Comparison of ENCODE assay signal across 12 mouse cellular contexts in genomic region chr5:148624649-148625405, GRCm38 (mm10).
A peak's percentile ranks its signal among the peaks of the same experiment; 100 is the strongest.
DNase-seq lines count a peak whose midpoint lies in the region; ATAC-seq and TF ChIP-seq lines count a peak whose summit lies in the region.
"Had no signal": no experiment of that assay in that cellular context is flagged by ENCODE, and none has a peak within 500 bp of the region (broad histone marks: within the 10 kb centered on the region; RNA-seq: fewer than 3 reads in every experiment).

No protein-coding gene starts in this region.

- 76% methylated on average over 21 of the region's 21 CpGs for WGBS in midbrain, embryonic 11.5 days
- WGBS in midbrain, embryonic 10.5 days, result 89% methylated on average over 21 of the region's 21 CpGs
- WGBS in forebrain, embryonic 10.5 days, result 86% methylated on average over 21 of the region's 21 CpGs
- 37% methylated on average over 21 of the region's 21 CpGs for WGBS in hindbrain, embryonic 16.5 days
- 42% methylated on average over 21 of the region's 21 CpGs for WGBS in neural tube, embryonic 14.5 days
- WGBS in cerebellum, adult 2 months, result 60% methylated on average over 21 of the region's 21 CpGs

- H3K4me2 ChIP-seq in midbrain, embryonic 11.5 days, result no peak overlapping the region
- H3K4me2 ChIP-seq in hindbrain, embryonic 16.5 days (ENCODE audit: low read length), result no peak overlapping the region
- no peak overlapping the region for H3K4me2 ChIP-seq in neural tube, embryonic 14.5 days (ENCODE audit: low read depth, low read length)
- H3K4me2 ChIP-seq: liver, embryonic 13.5 days had no signal

- no peak overlapping the region for H3K9ac ChIP-seq in midbrain, embryonic 11.5 days (ENCODE audit: low read length)
- H3K9ac ChIP-seq in hindbrain, embryonic 16.5 days (ENCODE audit: low read depth, low read length), result no peak overlapping the region
- H3K9ac ChIP-seq in neural tube, embryonic 14.5 days (replicated peaks; ENCODE audit: low read depth, low read length), result no peak overlapping the region
- H3K9ac ChIP-seq: liver, embryonic 13.5 days had no signal

- no peak for TF ChIP-seq POLR2A in cerebellum, adult 2 months (IDR thresholded peaks at IDR 0.05; ENCODE audit: borderline replicate concordance, insufficient read depth, low read length)

- H3K9me3 ChIP-seq in midbrain, embryonic 11.5 days (ENCODE audit: control insufficient read depth, low read length), result no peaks in the 10 kb centered on the region
- H3K9me3 ChIP-seq in midbrain, embryonic 10.5 days (replicated peaks), result no peaks in the 10 kb centered on the region
- H3K9me3 ChIP-seq in forebrain, embryonic 10.5 days, result no peaks in the 10 kb centered on the region
- H3K9me3 ChIP-seq in hindbrain, embryonic 16.5 days (ENCODE audit: control insufficient read depth, low read length), result no peaks in the 10 kb centered on the region
- no peaks in the 10 kb centered on the region for H3K9me3 ChIP-seq in neural tube, embryonic 14.5 days (ENCODE audit: control insufficient read depth, low read length)
- H3K9me3 ChIP-seq: liver, embryonic 13.5 days had no signal

- TF ChIP-seq CTCF in cerebellum, adult 2 months (IDR thresholded peaks at IDR 0.05; ENCODE audit: borderline replicate concordance, insufficient read depth, low read depth, low read length), result no peak

- DNase-seq in midbrain, embryonic 11.5 days (ENCODE audit: low spot score, missing footprints), result no peak
- DNase-seq in midbrain, embryonic 10.5 days (ENCODE audit: low spot score), result no peak
- no peak for DNase-seq in forebrain, embryonic 10.5 days (ENCODE audit: extremely low spot score, low spot score)
- DNase-seq in adrenal gland, adult 8-10 months, result no peak
- DNase-seq in adrenal gland, adult 18-20 months (ENCODE audit: low spot score in 2 of 2), result no peak
- no peak for DNase-seq in cerebellum, adult 2 months
- DNase-seq: heart, adult 18-20 months; kidney, adult 2 months; liver, embryonic 13.5 days; right cerebral cortex, postnatal 14 days had no signal

- H3K4me1 ChIP-seq in midbrain, embryonic 11.5 days (ENCODE audit: control insufficient read depth, insufficient read depth, low read length), result no peaks in the 10 kb centered on the region
- H3K4me1 ChIP-seq in midbrain, embryonic 10.5 days, result peaks cover 9% of the 10 kb centered on the region; the same call in 1 of the 2 replicates
- H3K4me1 ChIP-seq in forebrain, embryonic 10.5 days, result peaks cover 35% of the 10 kb centered on the region
- H3K4me1 ChIP-seq in hindbrain, embryonic 16.5 days (ENCODE audit: control insufficient read depth, insufficient read depth, low read depth, low read length), result peaks cover 6% of the 10 kb centered on the region; the same call in 1 of the 2 replicates
- peaks cover 5% of the 10 kb centered on the region; the same call in 1 of the 2 replicates for H3K4me1 ChIP-seq in neural tube, embryonic 14.5 days (ENCODE audit: control insufficient read depth, insufficient read depth, low read length)
- no peaks in the 10 kb centered on the region for H3K4me1 ChIP-seq in cerebellum, adult 2 months (ENCODE audit: control insufficient read depth, insufficient read depth, low read length)
- H3K4me1 ChIP-seq: liver, embryonic 13.5 days had no signal

- H3K27me3 ChIP-seq in midbrain, embryonic 11.5 days (ENCODE audit: control insufficient read depth, insufficient read depth, low read length), result no peaks in the 10 kb centered on the region
- H3K27me3 ChIP-seq in midbrain, embryonic 10.5 days (ENCODE audit: low read depth, poor library complexity, severe bottlenecking), result no peaks in the 10 kb centered on the region
- H3K27me3 ChIP-seq in forebrain, embryonic 10.5 days (ENCODE audit: poor library complexity, severe bottlenecking), result no peaks in the 10 kb centered on the region
- H3K27me3 ChIP-seq in hindbrain, embryonic 16.5 days (replicated peaks; ENCODE audit: control insufficient read depth, insufficient read depth, low read length), result no peaks in the 10 kb centered on the region
- H3K27me3 ChIP-seq in neural tube, embryonic 14.5 days (ENCODE audit: control insufficient read depth, insufficient read depth, low read length), result no peaks in the 10 kb centered on the region
- no peaks in the 10 kb centered on the region for H3K27me3 ChIP-seq in cerebellum, adult 2 months (ENCODE audit: control insufficient read depth, insufficient read depth, low read length)
- H3K27me3 ChIP-seq: liver, embryonic 13.5 days had no signal

- H3K27ac ChIP-seq in midbrain, embryonic 11.5 days (ENCODE audit: low read depth, low read length), result no peak overlapping the region
- H3K27ac ChIP-seq in midbrain, embryonic 10.5 days (replicated peaks), result no peak overlapping the region
- H3K27ac ChIP-seq in forebrain, embryonic 10.5 days, result peak overlapping the region; percentile 59
- H3K27ac ChIP-seq in hindbrain, embryonic 16.5 days (ENCODE audit: low read depth, low read length), result 0 out of 2 replicates have a peak overlapping the region, but pooled peaks have one; percentile 7
- H3K27ac ChIP-seq in neural tube, embryonic 14.5 days (ENCODE audit: low read depth, low read length), result peak overlapping the region; percentile 40; the same call in 1 of the 2 replicates
- H3K27ac ChIP-seq in cerebellum, adult 2 months (ENCODE audit: insufficient read depth, low read length), result no peak overlapping the region
- H3K27ac ChIP-seq: liver, embryonic 13.5 days had no signal

- H3K4me3 ChIP-seq in midbrain, embryonic 11.5 days (ENCODE audit: low read depth, low read length), result no peak overlapping the region
- no peak overlapping the region for H3K4me3 ChIP-seq in midbrain, embryonic 10.5 days
- no peak overlapping the region for H3K4me3 ChIP-seq in forebrain, embryonic 10.5 days
- no peak overlapping the region for H3K4me3 ChIP-seq in hindbrain, embryonic 16.5 days (ENCODE audit: low read length)
- no peak overlapping the region for H3K4me3 ChIP-seq in neural tube, embryonic 14.5 days (ENCODE audit: low read depth, low read length)
- H3K4me3 ChIP-seq in cerebellum, adult 2 months (replicated peaks; ENCODE audit: insufficient read depth, low read depth, low read length), result no peak overlapping the region
- H3K4me3 ChIP-seq: liver, embryonic 13.5 days had no signal

- H3K36me3 ChIP-seq in midbrain, embryonic 11.5 days (ENCODE audit: control insufficient read depth, insufficient read depth, low read length), result no peaks in the 10 kb centered on the region
- no peaks in the 10 kb centered on the region for H3K36me3 ChIP-seq in midbrain, embryonic 10.5 days
- H3K36me3 ChIP-seq in forebrain, embryonic 10.5 days (replicated peaks), result no peaks in the 10 kb centered on the region
- H3K36me3 ChIP-seq in hindbrain, embryonic 16.5 days (ENCODE audit: control insufficient read depth, insufficient read depth, low read length), result no peaks in the 10 kb centered on the region
- H3K36me3 ChIP-seq in neural tube, embryonic 14.5 days (ENCODE audit: control insufficient read depth, insufficient read depth, low read length), result no peaks in the 10 kb centered on the region
- H3K36me3 ChIP-seq: liver, embryonic 13.5 days had no signal

- ATAC-seq in midbrain, embryonic 11.5 days (ENCODE audit: low FRiP score), result peak; percentile 50; the same call in 1 of the 2 replicates
- ATAC-seq in hindbrain, embryonic 16.5 days, result peak; percentile 50
- ATAC-seq in neural tube, embryonic 14.5 days (ENCODE audit: low read depth), result no peak; the same call in 1 of the 2 replicates

Comparison
In these comparisons a context has a peak if more than half of its experiments do, and no peak if none do; other contexts are left out.
1. H3K27ac ChIP-seq: peak in forebrain, embryonic 10.5 days (single experiment), hindbrain, embryonic 16.5 days (single experiment) and neural tube, embryonic 14.5 days (single experiment); none in midbrain, embryonic 11.5 days (single experiment), midbrain, embryonic 10.5 days (single experiment) and cerebellum, adult 2 months (single experiment).